8 mouse cellular contexts compared by ENCODE assay signal in the genomic region with DNA sequence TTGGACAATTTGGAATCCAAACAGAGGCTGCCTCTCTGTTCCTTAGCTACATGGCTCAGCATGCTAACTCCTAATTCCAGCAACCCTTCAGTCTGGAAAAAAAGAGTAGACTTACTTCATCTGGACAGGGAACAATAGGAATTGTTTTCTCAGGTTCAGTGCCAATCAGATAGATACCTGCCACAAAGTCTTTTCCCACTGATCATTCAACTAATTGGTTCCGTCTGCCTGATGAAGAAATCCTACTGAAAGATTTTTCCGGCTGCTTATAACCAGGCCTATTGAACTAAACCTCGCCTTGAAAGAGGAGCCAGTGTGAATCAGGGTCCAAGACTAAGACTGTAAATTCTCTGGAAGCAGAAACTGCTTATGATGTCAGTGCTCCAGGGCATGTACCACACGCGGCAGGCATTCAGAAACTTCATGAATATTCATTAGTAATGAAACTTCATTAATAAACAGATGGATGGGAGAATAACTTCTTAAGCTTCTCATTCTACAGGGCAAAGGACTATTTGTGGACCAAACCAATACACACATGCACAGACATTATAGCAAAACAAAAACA. TPM values are rescaled to one million over a fixed set of nuclear protein-coding genes. Genes with fewer than 3 reads are reported as not detected.
DNase-seq lines count a peak whose midpoint lies in the region; ATAC-seq lines count a peak whose summit lies in the region.

No protein-coding gene starts in this region.

- H3K27ac ChIP-seq in lung, embryonic 15.5 days = no peak overlapping the region
- H3K27ac ChIP-seq in intestine, embryonic 15.5 days = no peak overlapping the region
- H3K27ac ChIP-seq in midbrain, embryonic 14.5 days (replicated peaks; ENCODE audit: low read depth, low read length) = no peak overlapping the region

- ATAC-seq in lung, embryonic 15.5 days (ENCODE audit: borderline replicate concordance, extremely low read depth, low FRiP score, low TSS enrichment) = no peak
- peak; percentile 39 for ATAC-seq in intestine, embryonic 15.5 days
- peak; percentile 46; the same call in 1 of the 2 replicates for ATAC-seq in midbrain, embryonic 14.5 days (ENCODE audit: low FRiP score, low TSS enrichment)

- H3K4me1 ChIP-seq in lung, embryonic 15.5 days = no peaks in the 10 kb centered on the region
- H3K4me1 ChIP-seq in intestine, embryonic 15.5 days (replicated peaks) = no peaks in the 10 kb centered on the region
- no peaks in the 10 kb centered on the region; the same call in 1 of the 2 replicates for H3K4me1 ChIP-seq in midbrain, embryonic 14.5 days (ENCODE audit: control insufficient read depth, insufficient read depth, low read length)

- H3K4me2 ChIP-seq in lung, embryonic 15.5 days = peak overlapping the region; percentile 58
- peak overlapping the region; percentile 60 for H3K4me2 ChIP-seq in intestine, embryonic 15.5 days (replicated peaks)
- H3K4me2 ChIP-seq in midbrain, embryonic 14.5 days (ENCODE audit: low read length) = peak overlapping the region; percentile 70

- H3K36me3 ChIP-seq in lung, embryonic 15.5 days = no peaks in the 10 kb centered on the region
- no peaks in the 10 kb centered on the region for H3K36me3 ChIP-seq in intestine, embryonic 15.5 days
- H3K36me3 ChIP-seq in midbrain, embryonic 14.5 days (ENCODE audit: control insufficient read depth, insufficient read depth, low read length) = 0 out of 2 replicates have a peak, but pooled peaks cover 2% of the 10 kb centered on the region

- no peaks in the 10 kb centered on the region for H3K27me3 ChIP-seq in lung, embryonic 15.5 days
- H3K27me3 ChIP-seq in intestine, embryonic 15.5 days (replicated peaks) = no peaks in the 10 kb centered on the region
- H3K27me3 ChIP-seq in midbrain, embryonic 14.5 days (ENCODE audit: control insufficient read depth, insufficient read depth, low read length) = no peaks in the 10 kb centered on the region

- H3K9ac ChIP-seq in lung, embryonic 15.5 days = no peak overlapping the region; the same call in 1 of the 2 replicates
- peak overlapping the region; percentile 51 for H3K9ac ChIP-seq in intestine, embryonic 15.5 days
- H3K9ac ChIP-seq in midbrain, embryonic 14.5 days (replicated peaks; ENCODE audit: low read length) = no peak overlapping the region

- H3K9me3 ChIP-seq in lung, embryonic 15.5 days = no peaks in the 10 kb centered on the region
- no peaks in the 10 kb centered on the region for H3K9me3 ChIP-seq in intestine, embryonic 15.5 days
- no peaks in the 10 kb centered on the region for H3K9me3 ChIP-seq in midbrain, embryonic 14.5 days (ENCODE audit: control insufficient read depth, low read length)

- peak overlapping the region; percentile 72 for H3K4me3 ChIP-seq in lung, embryonic 15.5 days
- peak overlapping the region; percentile 64 for H3K4me3 ChIP-seq in intestine, embryonic 15.5 days (replicated peaks)
- H3K4me3 ChIP-seq in midbrain, embryonic 14.5 days (replicated peaks; ENCODE audit: low read depth, low read length) = peak overlapping the region; percentile 63

- DNase-seq in lung, postnatal 25 days (ENCODE audit: low spot score) = no peak
- peak; percentile 69 for DNase-seq in fibroblast of lung, adult 2 months (ENCODE audit: low read depth)
- DNase-seq in midbrain, embryonic 14.5 days = peak; percentile 66
- DNase-seq in adrenal gland, postnatal 10 days = no peak
- no peak for DNase-seq in adrenal gland, postnatal 4 days (ENCODE audit: low spot score in 2 of 2)
- no peak for DNase-seq in cerebellum, adult 9-11 months

- 48% methylated on average over 5 of the region's 5 CpGs for WGBS in lung, embryonic 15.5 days
- 44% methylated on average over 5 of the region's 5 CpGs for WGBS in intestine, embryonic 15.5 days
- 20% methylated on average over 5 of the region's 5 CpGs for WGBS in midbrain, embryonic 14.5 days

RNA-seq across cellular contexts. Expression of gene Mfsd9, which starts 0.7 kb away (rescaled TPM):
- polyA plus RNA-seq in lung, embryonic 15.5 days (2015; fragmentation: Nextera tagmentation; extraction: Ambion mirVana) = 2.9 and 3.3 TPM in 2 replicates
- polyA plus RNA-seq in intestine, embryonic 15.5 days (2015; fragmentation: Nextera tagmentation; extraction: Ambion mirVana) = 4.7 and 4.8 TPM in 2 replicates
- polyA plus RNA-seq in midbrain, embryonic 14.5 days (2014; fragmentation: Nextera tagmentation; extraction: Ambion mirVana) = 5.3 and 8.0 TPM in 2 replicates
- 1 to 10 TPM; 3.3 to 5.5 TPM for total RNA-seq in adrenal gland, postnatal 10 days (2021)
- total RNA-seq in adrenal gland, postnatal 4 days (2021) = 1 to 10 TPM; 5.7 to 6.3 TPM

RNA-seq across cellular contexts. Expression of gene Tmem182, which starts 15.7 kb away (rescaled TPM):
- 0.82 and 1.5 TPM in 2 replicates for polyA plus RNA-seq in lung, embryonic 15.5 days (2015; fragmentation: Nextera tagmentation; extraction: Ambion mirVana)
- polyA plus RNA-seq in intestine, embryonic 15.5 days (2015; fragmentation: Nextera tagmentation; extraction: Ambion mirVana) = 0.11 and 0.25 TPM in 2 replicates
- 0.08 TPM in 1 of 2 replicates, not detected in the other for polyA plus RNA-seq in midbrain, embryonic 14.5 days (2014; fragmentation: Nextera tagmentation; extraction: Ambion mirVana)
- total RNA-seq in adrenal gland, postnatal 10 days (2021) = 10 to 100 TPM in 1 of 2 experiments, 1 to 10 TPM in 1; 7.2 to 25.0 TPM
- total RNA-seq in adrenal gland, postnatal 4 days (2021) = 1 to 10 TPM; 2.9 to 4.5 TPM

Comparison
In these comparisons a context has a peak if more than half of its experiments do, and no peak if none do; other contexts are left out.
1. DNase-seq: peak in fibroblast of lung, adult 2 months (single experiment) and midbrain, embryonic 14.5 days (single experiment); none in lung, postnatal 25 days (single experiment), adrenal gland, postnatal 10 days (single experiment), adrenal gland, postnatal 4 days (0 of 2) and cerebellum, adult 9-11 months (single experiment).
2. Peak in every context shown above with its lines, with median percentiles within 50 percentile points of each other: H3K4me2 ChIP-seq and H3K4me3 ChIP-seq.